Mouse (Mus musculus) heart, adult 2 months (tissue): ENCODE results near the gene Fbxl13.

Source experiments
- CTCF ChIP-seq: fragments of 200-600 bp; IDR thresholded peaks from 2 replicates; pipeline ENCODE4 v1.8.1; 2022; ENCODE audit warnings: antibody characterized with exemption, mild to moderate bottlenecking, moderate library complexity
- EP300 ChIP-seq: fragments of 200-500 bp; IDR thresholded peaks from 2 replicates; pipeline ENCODE4 v1.6.1; 2011; ENCODE audit warnings: low read depth, low read length, control low read depth; ENCODE audit not compliant: insufficient read depth

- TF ChIP-seq EP300 (no peak), CTCF (no peak)
Measured at GRCm38 (mm10) chr5:21545227-21545626, 100.2 kb downstream of the Fbxl13 start.
